Mouse (Mus musculus): ENCODE data around the gene Necab2.
A peak's percentile ranks its signal among the peaks of the same experiment; 100 is the strongest.

The Necab2 gene

DNA sequence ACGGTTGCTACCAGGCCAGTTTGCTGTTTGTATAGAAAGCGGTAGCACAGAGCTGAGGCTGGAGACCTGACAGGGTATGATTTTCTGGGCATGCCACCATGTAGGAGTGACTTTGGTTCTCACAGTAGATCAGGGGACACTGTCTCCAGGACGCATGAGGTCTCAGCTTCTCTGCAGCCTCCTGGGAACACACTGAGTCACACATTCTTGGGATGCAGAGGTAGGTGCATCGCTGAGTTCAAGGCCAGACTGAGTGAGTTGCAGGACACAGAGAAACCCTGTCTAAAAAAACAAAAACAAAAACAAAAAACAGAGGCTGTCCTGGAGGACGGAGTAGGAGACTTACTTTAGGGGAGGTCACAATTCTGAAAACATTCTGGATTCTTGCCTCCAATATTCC lies 6.4 kb downstream of the Necab2 start:
- no peak for DNase-seq (ENCODE audit: low spot score in 2 of 2)

DNA sequence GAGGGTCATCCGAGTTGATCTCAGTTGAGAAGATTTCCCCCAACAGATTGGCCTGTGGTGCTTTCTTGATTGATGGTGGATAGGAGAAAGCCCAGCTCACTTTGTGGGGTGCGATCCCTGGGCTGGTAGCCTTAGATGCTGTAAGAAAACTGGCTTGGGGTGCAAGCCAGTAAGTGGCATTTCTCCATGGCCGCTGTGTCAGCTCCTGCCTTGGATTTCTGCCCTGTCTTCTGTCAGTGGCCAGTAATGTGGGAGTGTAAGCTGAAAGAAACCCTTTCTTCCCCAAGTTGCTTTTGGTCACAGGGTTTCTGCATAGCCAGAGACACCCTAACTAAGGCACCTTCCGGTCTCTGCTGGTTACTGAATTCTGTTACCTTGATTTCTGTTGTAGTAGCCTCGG lies 9.5 kb downstream of the Necab2 start:
- DNase-seq (ENCODE audit: low spot score in 2 of 2) = no peak

DNA sequence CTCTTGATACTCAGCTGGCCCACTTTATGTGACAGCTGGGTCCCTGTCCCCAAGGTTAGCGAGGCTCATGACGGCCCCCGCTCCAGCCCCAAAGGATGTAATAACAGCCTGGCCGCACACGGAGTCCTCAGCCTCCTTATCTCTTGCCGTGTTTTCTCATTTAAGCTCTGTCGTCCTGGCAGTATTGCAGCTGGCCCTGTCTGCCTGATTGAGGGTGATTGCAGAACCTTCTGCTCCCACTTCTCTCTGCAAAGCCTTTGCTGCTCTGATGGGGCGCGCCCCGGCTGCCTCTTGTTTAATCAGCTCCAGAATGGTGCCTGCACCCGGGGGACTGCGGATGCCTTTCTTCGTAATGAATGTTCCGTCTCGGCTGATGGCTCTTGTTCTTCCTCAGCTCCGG lies 13.2 kb downstream of the Necab2 start:
- no peak for DNase-seq (ENCODE audit: low spot score in 2 of 2)

DNA sequence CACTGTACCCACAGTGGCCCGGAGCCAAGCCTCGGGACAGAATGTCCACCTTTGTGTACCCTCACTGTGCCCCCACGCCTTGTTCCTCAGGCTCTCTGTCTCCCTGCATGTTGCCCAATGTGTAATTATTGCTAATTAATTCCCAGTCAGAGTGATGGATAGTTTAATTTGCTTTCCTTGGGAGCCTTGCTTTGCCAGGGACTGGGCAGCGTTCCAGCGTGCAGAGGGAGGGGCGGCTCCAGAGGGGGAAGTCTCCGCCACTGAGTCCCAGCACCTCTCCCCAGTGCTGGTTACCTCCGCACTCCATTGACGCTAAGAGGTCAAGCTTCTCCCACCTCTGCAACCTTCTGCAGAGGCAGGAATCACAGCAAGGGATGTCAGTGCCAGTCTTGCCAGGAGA lies 14.8 kb downstream of the Necab2 start:
- no peak for DNase-seq (ENCODE audit: low spot score in 2 of 2)

DNA sequence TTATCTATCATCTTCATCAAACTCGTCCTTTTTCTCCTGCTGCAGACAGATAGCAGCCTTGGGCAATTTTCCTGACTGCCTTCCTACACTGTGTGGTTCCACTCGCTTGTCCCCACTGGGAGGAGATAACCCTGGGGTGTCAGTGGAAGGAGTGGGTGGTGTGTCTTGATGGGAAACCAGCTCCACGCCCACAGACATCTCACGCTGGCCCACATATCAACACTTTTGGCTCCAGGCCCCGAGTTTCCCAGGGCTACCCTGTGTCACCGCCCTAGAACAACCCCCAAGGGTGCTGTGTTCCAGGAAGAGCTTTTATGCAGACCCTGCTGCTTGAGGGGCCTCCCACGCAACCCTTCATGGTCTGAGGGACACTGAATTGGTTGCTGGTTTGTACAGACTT lies 17.2 kb downstream of the Necab2 start:
- no peak for DNase-seq (ENCODE audit: low spot score in 2 of 2)

DNA sequence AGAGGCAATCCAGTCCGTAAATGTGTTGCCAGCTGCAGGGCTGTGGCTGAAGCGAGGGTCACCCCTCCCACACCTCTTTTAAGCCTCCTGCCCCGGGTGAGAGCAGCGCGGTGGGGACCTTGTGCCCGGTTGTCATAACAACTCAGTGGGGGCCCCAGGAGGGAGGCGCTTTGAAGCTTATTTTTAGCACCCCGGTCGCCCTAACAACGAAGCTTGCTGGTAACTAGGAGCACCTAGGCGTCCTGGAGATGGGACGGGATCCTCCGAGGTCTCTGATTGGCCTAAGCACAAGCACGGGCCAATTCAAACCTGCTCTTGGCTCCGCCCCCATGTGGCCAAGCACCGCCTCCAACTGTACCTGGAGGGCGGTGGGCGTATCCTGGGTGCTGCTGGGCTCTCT lies 19.6 kb downstream of the Necab2 start:
- no peak for DNase-seq (ENCODE audit: low spot score in 2 of 2)

DNA sequence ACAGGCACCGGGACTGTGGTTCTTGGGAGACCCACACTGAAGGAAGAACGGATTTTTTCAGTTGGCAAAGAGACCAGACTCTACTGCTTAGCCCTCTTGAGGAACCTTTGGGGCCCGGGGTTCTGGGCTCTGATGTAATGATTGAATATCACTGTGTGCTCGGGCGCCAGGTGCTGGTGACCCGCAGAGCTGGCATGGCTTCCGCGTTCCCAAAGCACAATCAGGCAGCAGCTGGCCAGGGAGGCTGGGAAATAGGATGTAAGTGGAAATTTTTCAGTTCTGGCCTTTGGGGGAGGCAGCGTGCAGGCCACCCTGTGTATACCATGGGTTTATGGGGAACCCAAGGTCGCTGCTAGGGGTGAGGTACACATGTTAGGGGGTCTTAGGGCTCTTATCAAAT lies 20.3 kb downstream of the Necab2 start:
- DNase-seq (ENCODE audit: low spot score in 2 of 2) = no peak

DNA sequence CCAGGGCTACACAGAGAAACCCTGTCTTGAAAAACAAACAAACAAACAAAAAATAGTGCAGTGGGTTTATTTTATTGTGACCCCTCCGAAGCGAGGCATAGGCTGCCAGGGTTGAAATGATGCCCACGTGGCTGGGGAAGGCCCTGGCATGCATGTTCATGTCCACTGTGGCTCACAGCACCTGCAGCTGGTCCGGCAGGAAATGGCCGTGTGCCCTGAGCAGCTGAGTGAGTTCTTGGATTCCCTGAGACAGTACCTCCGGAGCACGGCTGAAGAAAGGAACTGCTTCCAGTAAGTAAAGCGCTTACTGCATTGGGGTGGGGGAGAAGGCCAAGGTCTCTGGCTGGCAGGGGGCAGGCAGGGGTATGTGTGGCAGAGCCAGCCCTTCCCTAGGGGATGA lies 21.6 kb downstream of the Necab2 start:
- DNase-seq (ENCODE audit: low spot score in 2 of 2) = no peak

DNA sequence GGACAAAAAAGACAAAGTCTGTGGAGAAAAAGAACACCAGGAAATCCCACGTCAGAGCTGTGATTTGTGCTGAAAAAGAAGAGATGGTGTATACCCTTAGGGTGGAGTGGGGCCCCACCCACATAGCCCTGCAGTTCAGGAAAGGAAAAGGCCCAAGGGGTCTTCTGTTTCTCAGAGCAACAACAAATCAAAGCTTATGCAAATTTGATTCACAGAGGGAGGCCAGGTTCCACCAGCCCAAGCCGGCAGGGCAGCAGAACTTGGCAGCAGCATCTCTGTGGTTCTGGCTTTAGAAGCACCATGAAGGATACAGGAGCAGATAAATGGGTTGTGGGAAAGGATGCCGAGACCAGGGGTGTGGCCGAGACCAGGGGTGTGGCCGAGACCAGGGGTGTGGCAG lies 32.2 kb downstream of the Necab2 start:
- DNase-seq (ENCODE audit: low spot score in 2 of 2) = no peak

DNA sequence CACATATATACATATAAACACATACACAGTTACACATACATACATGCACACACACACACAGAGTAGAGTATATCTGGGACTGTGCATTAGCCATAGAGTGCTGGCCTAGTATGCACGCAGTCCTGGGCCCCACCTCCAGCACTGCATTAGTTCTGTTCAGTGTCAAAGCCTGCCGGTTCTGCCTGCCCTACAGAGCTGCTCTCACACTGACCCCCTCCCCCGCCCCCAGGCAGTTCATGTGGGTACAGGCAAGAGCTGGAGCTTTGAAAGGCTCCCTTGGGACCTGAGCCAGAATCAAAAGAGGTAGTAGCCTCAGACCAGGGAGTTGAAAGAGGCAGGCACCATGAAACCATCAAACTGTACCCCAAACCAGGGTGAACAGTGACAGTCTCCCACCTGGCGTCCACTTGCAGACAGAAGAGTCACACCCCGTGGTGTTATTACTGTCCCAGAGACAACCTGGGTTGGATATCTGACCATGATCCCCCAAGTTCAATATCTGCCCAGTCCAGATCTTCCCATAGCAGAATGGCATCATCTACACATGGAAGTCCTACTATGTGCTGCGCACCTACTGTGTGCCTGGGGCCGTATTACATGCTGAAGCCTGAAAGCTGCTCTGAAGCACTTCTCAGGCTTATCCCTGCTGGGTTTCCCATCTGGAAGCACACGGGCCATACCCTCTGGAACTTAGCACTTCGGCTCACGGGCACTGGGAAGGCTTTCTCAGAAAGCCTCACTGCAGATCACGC lies 37.8 kb downstream of the Necab2 start:
- DNase-seq (ENCODE audit: low spot score in 2 of 2) = peak in 1 of 2 experiments; percentile 64

DNA sequence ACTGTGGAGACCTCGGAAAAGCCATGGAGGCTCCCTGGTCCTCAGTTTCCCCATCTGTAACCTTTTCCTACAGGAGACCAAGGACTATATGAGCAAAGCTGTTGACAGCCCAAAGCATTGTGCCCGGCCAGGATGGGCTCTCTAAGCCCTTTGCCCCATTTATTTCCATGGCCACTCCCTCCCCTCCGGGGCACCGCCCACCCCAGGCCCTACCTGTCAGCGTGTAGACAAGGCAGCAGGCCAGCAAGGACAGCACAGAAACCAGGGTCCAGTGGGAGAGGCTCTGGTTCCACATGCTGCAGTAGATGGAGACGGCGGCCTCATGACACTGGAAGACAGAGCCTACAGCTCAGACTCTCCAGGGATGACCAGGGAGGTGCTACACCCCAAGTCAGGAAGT lies 40.6 kb downstream of the Necab2 start:
- no peak for DNase-seq (ENCODE audit: low spot score in 2 of 2)

DNA sequence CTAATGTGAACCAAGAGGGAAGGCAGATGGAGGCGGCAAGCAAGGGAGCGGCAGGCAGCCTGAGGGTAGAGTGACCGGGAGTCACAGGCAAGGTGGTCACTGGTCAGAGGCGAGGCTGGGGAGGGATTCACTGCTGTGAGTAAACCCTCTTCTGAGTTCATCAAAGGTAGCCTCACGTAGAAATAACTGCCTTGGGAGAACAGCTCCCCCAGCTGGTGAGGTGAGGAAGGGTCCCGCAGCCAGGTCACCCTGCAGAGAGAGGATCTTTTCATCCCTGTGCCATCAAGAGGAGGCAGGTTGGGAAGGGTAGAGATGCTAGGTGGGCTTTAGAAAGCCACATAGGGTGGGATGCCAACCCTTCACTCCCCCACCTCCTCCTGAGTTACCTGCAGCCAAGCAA lies 50.3 kb downstream of the Necab2 start:
- DNase-seq (ENCODE audit: low spot score in 2 of 2) = peak; percentile 29 to 71

DNA sequence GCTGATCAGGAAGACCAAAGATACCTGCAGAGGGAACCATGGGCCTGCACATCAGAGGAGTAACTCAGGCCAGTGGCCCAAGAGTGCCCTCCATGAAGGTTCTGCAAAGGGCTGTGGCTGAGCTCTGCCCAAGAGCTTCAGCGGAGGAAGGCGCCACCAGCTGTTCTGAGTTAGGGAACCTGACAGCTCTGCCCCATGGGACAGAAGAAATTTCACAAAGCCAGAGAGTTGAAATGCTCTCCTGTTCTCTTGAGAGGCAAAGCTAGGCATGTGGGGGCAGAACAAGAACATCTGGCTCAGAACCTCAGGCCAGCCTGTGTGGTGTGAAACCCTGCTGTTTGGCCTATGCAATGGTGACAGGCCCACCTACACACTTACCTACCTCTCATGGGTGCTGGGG lies 53.3 kb downstream of the Necab2 start:
- no peak for DNase-seq (ENCODE audit: low spot score in 2 of 2)

DNA sequence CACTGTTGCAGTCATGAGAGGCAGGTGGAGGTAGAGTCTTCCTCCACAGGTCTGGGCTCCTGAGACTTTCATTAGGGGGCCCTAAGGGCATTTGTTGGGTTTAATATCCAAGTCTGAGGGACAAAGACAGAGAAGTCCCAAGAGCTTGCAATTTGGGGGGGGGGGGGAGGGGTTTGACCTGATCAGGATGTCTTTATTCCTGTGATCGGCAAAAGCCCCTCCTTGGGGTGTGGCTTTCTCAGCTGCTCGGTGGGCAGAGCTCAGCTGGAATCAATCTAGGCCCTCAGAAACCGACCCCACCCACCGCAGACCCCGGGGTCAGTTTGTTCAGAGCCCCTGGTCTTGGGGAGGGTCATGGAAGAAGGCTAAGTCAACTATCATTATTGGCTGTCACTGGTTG lies 55.1 kb downstream of the Necab2 start, which contains the start of gene Slc38a8:
Slc38a8 (minus strand) TSS at position 101 of the 400 bp plus-strand sequence.
- DNase-seq (ENCODE audit: low spot score in 2 of 2) = no peak

DNA sequence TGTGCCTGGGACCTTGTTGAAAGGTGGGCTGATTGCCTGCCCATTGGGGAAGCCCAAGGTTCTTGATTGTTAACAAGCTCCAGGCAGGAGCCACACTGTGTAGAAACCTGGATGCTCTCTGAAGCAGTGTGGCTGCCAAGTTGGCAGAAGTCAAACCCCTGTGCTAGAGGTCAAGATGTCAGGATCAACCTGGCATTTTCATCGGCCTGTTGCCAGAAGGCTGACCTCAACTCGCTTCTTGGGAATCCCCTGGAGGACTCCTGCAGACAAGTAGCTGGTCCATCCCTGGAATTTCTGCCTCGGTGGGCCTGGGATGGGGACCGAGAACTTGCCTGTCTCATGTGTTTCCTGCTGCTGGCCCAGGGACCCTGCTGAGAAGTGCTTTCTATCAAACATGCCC lies 55.6 kb downstream of the Necab2 start:
- no peak for DNase-seq (ENCODE audit: low spot score in 2 of 2)

DNA sequence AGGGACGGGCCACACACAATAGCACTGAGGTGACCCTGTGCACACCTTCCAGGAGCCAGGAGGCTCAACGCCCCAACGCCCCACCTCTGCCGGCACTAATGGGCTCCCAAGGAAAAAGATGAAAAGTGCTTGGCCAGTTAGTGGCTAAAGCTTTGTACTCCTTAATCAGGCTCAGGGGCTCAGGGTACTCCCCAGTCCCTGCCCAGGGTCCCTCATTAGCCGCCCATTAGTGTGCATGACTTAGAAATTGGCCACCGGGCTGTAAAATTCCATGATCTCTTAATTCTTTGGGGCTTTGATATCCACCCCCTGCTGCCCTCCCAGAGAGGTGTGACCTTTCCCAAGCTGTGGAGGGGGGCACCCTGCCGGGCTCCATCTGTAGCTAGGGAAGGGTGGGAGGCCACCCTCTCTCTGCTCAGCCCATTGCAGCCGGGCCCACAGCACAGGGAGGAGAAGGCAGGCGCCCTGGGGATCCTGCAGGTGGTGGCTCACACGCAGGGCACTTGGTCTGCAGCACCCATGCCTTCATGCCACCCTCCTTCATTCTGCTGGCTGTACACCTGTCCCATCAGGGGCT lies 56.8 kb downstream of the Necab2 start:
- no peak for DNase-seq (ENCODE audit: low spot score in 2 of 2)

DNA sequence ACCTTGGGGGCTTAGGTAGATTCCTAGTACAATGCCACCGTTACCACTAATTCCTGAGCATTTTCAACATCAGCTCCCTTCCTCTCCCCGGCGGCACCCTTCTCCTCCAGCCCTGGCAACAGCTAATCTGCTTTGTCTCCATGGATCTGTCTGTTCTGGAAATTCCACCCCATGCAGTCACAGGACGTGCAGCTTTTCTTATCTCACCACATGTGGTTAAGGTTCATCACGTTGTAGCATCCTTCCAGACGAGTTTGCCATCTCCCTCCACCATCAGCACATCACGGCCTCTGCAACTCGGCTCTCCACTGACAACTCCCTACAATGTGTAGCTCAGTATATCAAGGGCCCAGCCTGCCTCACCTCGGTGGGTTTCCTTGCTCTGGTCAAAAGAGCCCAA lies 59.0 kb downstream of the Necab2 start:
- no peak for DNase-seq (ENCODE audit: low spot score in 2 of 2)

DNA sequence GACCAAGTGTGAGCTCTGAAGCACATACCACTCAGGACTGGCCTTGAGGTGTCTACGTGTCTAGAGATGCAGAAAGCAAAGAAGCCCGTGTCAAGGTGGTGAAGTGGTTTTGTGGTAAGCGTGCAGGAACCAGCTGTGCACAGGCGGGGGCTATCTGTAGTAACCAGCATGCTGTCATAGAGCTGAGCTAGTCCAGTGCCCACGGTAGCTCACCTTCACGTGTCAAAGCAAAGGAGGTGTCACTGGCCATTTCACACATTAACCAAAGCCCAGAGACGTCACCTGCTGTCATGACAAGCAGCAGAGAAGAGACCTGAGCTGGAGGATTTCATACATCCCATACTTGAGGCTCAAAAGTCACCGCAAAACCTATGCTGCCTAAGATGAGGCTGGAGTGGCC lies 59.6 kb downstream of the Necab2 start:
- no peak for DNase-seq (ENCODE audit: low spot score in 2 of 2)

DNA sequence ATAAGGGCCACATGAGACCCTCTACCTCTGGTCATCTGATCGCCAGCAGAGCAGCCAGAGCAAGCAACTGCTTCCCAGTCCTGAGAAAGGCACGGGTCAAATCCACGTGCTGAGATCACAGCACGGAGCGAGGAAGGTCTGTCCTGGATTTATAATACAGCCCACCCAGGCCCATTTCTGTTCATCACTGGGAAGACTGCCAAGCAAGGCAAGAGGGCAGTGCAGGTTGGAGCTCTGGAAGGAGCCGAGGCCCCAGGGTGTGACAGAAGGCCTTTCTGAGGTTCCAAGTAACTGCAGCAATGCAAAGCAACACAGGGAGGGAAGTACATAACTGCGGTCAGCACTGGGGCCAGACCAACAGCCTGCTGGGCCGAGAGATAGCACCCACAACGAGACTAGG lies 64.0 kb downstream of the Necab2 start:
- no peak for DNase-seq (ENCODE audit: low spot score in 2 of 2)

DNA sequence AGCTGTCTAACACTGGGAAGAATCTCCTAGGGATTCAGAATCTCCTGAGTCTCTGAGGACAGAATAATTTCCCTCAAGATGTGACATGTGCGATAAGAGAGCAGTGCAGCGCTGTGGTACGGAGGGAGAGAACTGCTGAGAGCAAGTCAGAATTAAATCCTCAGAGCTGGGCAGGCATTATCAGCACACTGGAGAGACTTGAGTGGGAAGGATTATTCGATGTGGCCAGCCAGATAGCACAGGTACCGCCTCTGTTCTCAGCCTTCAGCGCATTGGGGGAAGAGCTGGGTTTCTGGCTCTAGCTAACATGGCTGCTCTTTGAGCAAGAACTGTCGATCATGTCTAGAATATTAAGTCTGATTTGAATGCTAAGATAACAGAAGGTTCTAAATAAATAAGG lies 65.2 kb downstream of the Necab2 start:
- no peak for DNase-seq (ENCODE audit: low spot score in 2 of 2)

DNA sequence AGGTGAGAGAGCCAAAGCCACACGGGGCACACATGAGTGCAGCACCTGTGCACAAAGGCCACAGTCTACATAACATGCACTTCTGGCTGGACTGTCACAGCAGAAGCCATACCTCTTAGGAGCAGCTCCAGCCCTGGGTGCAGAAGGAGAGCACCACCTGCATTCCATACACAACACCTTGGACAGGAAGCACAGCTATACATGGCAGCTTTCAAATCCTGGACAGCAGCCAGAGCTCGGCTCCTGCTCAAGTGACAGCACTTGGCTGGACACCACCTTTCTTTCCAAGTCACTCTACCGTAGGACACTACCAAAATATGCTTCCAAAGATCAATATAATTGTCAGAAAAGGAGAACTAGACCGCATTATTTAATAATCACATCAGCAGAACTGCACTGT lies 66.9 kb downstream of the Necab2 start:
- no peak for DNase-seq (ENCODE audit: low spot score in 2 of 2)

DNA sequence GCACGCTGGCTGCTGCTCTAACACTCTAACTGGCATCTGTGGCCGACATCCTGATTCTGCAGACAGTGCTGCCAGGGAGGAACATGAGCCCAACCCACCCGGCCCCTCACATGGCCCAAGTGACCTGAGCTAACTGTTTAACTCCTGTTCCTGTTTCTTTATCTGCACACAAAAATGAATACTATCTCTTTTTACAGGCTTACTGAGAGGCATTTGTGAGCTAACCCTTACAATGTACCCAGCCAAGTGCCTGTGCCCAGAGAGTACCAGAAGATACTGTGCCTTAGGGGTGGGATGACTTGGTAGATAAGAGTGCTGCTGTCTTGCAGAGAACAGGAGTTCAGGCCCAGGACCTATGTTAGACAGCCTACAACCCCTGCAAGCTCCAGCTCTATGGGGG lies 68.4 kb downstream of the Necab2 start:
- DNase-seq (ENCODE audit: low spot score in 2 of 2) = no peak

DNA sequence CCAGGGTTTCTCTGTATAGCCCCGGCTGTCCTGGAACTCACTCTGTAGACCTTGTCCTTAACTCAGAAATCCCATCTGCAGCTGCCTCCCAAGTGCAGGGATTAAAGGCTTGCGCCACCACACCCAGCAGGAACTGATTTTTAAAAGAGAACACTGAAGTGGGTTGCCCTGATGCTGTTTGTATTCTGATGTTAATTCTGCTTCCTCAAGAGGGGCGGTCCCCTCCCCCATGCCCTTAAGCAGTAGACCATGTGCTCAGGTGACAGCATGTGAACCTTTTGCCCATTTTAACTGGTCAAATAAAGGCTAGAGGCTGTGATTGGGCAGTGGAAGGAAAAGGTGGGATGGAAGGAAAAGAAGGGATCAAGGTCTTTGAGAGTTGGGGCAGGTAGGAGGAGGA lies 69.2 kb downstream of the Necab2 start:
- DNase-seq (ENCODE audit: low spot score in 2 of 2) = no peak

DNA sequence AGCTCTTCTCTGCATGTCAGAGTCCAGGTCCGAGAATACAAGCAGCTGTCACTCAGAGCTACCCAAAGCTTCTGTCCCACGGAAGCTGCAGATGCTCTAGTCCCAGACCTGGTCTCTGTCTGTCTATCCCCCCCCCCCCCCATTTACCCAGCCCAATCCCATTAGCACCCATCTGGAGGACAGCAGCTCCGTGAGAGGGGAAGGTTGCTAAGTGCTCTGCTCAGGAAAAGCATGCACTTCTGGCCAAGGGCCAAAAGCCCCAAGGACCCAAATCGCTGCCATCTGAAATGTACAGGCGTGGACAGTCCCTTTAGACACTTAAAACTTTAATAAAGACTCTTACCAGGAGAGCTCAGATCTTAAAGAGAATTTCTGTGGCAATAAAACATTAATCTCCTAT lies 70.2 kb downstream of the Necab2 start:
- DNase-seq (ENCODE audit: low spot score in 2 of 2) = no peak
